Mouse (Mus musculus): ENCODE results near the gene Mef2c.

DNA sequence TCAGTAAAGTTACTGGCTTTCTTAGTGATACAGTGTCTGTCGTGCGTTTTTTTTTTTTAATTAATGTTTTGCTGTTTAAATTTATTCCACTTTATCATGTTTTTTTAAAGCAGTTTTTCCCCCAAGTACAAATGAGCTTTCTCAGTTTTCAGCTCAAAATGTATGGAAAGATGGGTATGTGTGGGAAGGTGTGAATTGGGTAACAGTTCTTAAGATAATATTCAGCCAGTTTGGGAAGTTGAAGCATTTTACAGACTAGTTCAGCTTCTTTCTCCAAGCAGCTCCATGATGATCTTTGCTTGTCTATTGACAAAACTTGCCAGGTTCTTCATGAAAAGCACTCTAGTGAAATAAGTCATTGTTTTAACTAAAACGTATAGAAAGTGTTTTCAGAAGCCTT lies 163.2 kb downstream of the Mef2c start:
- TF ChIP-seq CTCF (IDR thresholded peaks at IDR 0.05; ENCODE audit: low read depth) (no peak), EP300 (IDR thresholded peaks at IDR 0.05; ENCODE audit: low read depth) (no peak)

Data from heart, postnatal 0 days (tissue).